Mouse (Mus musculus) embryonic facial prominence, embryonic 10.5 days (tissue): ENCODE measurements at regions not wholly inside any gene's neighbourhood (a gene's known extent, or its start where the extent isn't known, plus 50 kb on each side); places are given as distances from the start of the nearest gene placed in this dataset.
A peak's percentile ranks its signal among the peaks of the same experiment; 100 is the strongest.

Experiments
- DNase-seq: peaks from one replicate; pipeline ENCODE4 v3.0.0-alpha.2; 2017; ENCODE audit warnings: low spot score
- H3K27ac ChIP-seq: fragments of 300-500 bp; sonication (generic); replicated peaks from 2 replicates; pipeline ENCODE4 v1.5.1; 2016; ENCODE audit warnings: mild to moderate bottlenecking
- H3K27me3 ChIP-seq: fragments of 300-500 bp; sonication (generic); replicated peaks from 2 replicates; pipeline ENCODE4 v1.6.1; 2016; ENCODE audit warnings: low read depth, mild to moderate bottlenecking; ENCODE audit not compliant: poor library complexity, severe bottlenecking
- H3K36me3 ChIP-seq: fragments of 300-500 bp; sonication (generic); replicated peaks from 2 replicates; pipeline ENCODE4 v1.6.1; 2016; ENCODE audit warnings: mild to moderate bottlenecking, moderate library complexity
- H3K4me1 ChIP-seq: fragments of 300-500 bp; sonication (generic); 2 replicates; pipeline ENCODE4 v1.6.1; 2016
- H3K4me3 ChIP-seq: fragments of 300-500 bp; sonication (generic); 2 replicates; pipeline ENCODE4 v1.5.1; 2016; ENCODE audit warnings: mild to moderate bottlenecking, moderate library complexity
- H3K9me3 ChIP-seq: fragments of 300-500 bp; sonication (generic); 2 replicates; pipeline ENCODE4 v1.6.1; 2016; ENCODE audit warnings: mild to moderate bottlenecking
- WGBS: fragments of 180-500 bp; shearing (Covaris S2); methylation state at CpG from one replicate; pipeline ENCODE4 v1.1.7; 2016; 5-methylcytosine and 5-hydroxymethylcytosine counted together

DNA sequence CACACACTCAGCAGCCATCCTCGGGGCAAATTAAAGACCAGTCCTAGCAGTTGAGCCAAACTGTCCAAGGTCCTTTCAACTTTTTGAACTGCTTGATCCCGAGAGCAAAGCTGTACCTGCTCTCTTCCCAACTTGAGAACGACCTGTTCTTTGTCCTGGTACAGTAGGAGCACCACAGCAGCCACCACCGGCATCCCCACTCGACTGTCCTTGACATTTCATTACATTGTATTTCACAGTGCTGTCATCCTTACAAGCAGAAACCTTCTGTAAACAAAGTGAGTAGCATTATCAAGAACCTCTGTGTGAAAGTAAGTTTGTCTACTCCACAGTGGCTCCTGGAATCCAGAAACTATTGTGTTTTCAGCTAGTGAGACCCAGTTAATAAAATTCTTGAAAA lies 240.2 kb upstream of the Zfp462 start:
- H3K4me3 ChIP-seq, result no peak overlapping the region
- DNase-seq, result no peak
- 85% methylated on average over 5 of the region's 5 CpGs for WGBS
- no peaks in the 10 kb centered on the region for H3K27me3 ChIP-seq
- H3K9me3 ChIP-seq, result no peaks in the 10 kb centered on the region
- no peaks in the 10 kb centered on the region for H3K4me1 ChIP-seq
- H3K27ac ChIP-seq, result no peak overlapping the region; the same call in 1 of the 2 replicates
- H3K36me3 ChIP-seq, result no peaks in the 10 kb centered on the region

DNA sequence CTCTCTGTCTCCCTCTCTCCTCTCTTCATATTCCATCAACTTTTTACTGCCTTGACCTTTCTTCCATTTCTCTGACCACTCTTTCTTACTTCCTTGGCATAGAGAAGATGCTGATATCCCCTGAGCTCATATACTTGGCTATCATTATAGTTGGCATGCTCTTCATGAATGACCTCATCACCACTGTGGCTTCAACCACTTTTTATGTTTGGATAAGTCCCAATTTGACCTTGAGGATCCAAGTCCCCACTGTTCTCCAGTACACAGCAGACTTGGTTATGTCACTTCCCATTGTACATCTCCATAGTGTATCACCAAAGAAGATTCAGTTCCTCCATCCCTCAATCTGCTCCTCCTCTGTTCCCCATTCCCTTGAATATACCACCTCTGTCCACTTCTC lies 235.1 kb upstream of the Zfp462 start:
- no peaks in the 10 kb centered on the region for H3K9me3 ChIP-seq
- H3K4me1 ChIP-seq, result peaks cover 5% of the 10 kb centered on the region
- no peak for DNase-seq
- no peaks in the 10 kb centered on the region for H3K27me3 ChIP-seq
- H3K27ac ChIP-seq, result no peak overlapping the region
- H3K4me3 ChIP-seq, result no peak overlapping the region
- H3K36me3 ChIP-seq, result no peaks in the 10 kb centered on the region

DNA sequence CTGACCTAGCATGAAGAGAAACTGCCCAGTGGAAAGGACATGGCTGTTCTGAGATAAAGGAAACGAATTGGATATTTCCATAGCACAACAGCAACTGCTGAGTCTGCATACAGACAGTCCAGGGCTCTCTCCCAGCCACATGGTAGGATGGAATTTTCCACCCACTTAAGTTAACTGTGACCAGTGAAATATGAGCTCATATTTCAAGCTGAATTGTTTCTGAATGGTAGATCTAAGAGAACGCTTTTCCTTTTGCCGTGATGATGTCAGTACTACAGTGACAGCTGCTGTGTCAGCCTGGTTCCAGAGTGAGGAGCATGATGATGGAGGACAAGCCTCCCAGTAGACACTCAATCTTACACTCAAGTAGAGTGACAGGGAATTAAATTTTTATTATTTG lies 231.9 kb upstream of the Zfp462 start:
- 71% methylated on average over 3 of the region's 3 CpGs for WGBS
- H3K9me3 ChIP-seq, result no peaks in the 10 kb centered on the region
- no peaks in the 10 kb centered on the region for H3K36me3 ChIP-seq
- DNase-seq, result no peak
- H3K27me3 ChIP-seq, result no peaks in the 10 kb centered on the region
- H3K4me3 ChIP-seq, result no peak overlapping the region
- H3K4me1 ChIP-seq, result peaks cover 8% of the 10 kb centered on the region
- H3K27ac ChIP-seq, result no peak overlapping the region

DNA sequence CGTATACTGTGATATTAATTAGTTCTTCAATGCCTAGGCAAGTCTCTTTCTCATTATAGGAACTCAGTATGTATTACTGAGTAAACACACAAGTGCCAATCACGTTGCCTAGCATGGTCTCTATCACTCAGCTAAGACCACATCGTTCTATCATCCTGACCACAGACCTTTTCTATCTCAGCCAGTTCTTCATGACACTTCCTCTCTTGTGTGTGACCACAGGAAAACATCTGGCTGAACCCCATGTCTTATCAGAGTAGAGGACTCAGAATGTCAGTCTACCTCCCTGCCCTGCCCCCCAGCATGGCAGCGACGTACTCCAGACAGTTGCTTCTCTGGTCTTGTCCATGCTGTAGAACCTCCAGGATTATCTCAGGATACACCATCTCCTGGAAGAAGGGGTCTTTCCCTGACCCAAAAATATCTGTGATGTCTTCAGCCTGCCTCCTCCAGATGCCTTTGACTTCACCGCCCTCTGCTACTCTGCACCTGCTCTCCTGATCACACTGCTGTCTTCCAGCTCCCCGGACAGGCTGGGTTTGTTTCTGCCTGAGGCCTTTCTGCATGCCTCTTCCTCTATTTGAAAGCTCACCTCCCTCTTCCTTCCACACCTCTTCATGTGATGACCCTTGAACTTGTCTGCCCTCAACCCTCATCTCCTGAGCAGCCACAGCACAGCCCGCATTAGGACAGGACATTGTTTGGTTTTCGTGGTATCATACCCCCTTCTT lies 230.1 kb upstream of the Zfp462 start:
- Histone ChIP-seq H3K4me3 (no peak overlapping the region), H3K4me1 (peaks cover 8% of the 10 kb centered on the region), H3K9me3 (no peaks in the 10 kb centered on the region), H3K27ac (no peak overlapping the region), H3K27me3 (no peaks in the 10 kb centered on the region), H3K36me3 (no peaks in the 10 kb centered on the region)
- 83% methylated on average over 9 of the region's 9 CpGs for WGBS
- DNase-seq, result no peak

DNA sequence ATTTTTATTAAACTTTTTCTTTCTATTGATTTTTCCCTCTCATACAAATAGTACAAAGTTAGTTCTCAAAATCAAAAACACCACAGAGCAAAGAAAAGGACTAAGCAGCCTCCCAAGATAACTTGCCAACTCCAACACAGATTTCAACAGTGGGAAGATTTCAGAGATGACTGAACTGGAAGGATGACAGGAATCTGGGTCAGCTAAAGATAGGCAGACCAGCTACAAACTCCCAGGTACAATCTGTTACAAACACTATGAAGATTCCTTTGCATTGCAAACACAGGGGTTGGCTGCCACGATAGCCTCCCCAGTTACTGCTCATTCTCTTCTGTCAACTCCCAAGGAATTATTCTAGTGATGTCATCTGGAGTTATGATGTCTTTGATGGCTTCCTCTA lies 226.8 kb upstream of the Zfp462 start:
- DNase-seq, result no peak
- WGBS, result 92% methylated on average over 1 of the region's 1 CpGs

DNA sequence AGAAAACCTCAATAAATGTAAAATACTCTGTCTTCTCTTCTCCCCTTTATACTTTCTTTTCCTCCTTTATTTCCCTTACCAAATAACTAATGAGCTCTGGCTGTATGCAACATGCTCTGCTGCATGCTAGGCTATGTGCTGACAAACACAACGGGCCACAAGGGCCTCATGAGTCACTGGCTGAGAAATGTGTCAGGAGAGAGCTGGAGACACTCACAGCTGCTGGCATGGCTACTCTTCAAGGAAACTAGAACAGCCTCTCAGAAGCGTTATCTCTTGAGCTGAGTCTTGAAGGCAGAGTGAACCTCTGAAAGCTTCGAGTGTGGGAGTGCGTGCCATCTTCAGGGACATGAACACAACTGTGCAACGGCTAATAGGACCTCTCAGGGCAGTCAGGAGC lies 205.8 kb upstream of the Zfp462 start:
- H3K27ac ChIP-seq, result no peak overlapping the region
- no peaks in the 10 kb centered on the region for H3K27me3 ChIP-seq
- no peak overlapping the region for H3K4me3 ChIP-seq
- no peaks in the 10 kb centered on the region for H3K9me3 ChIP-seq
- no peak for DNase-seq
- no peaks in the 10 kb centered on the region for H3K36me3 ChIP-seq
- H3K4me1 ChIP-seq, result no peaks in the 10 kb centered on the region
- 86% methylated on average over 5 of the region's 5 CpGs for WGBS

More for the DNA sequence above, 226.8 kb upstream of the Zfp462 start:
- Histone ChIP-seq H3K27ac (no peak overlapping the region), H3K27me3 (no peaks in the 10 kb centered on the region), H3K36me3 (no peaks in the 10 kb centered on the region), H3K4me3 (no peak overlapping the region), H3K4me1 (peaks cover 11% of the 10 kb centered on the region), H3K9me3 (no peaks in the 10 kb centered on the region)

DNA sequence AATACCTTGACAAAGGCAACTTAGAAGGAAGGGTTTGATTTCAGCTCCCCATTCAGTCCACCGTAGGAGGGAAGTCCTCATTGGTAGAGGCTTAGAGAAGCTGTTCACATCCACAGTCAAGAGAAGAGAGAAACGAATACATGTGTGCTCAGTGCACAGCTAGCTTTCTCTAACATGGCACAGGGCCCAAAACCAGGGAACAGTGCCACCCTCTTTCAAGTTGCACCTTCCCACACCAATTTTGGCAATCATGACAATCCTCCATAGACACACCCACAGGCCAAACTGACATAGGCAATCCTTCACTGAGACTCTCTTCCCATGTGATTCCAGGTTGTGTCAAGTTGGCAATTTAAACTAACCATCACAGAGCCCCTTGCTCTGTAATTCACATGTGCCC lies 193.4 kb upstream of the Zfp462 start:
- Histone ChIP-seq H3K9me3 (no peaks in the 10 kb centered on the region), H3K4me3 (no peak overlapping the region), H3K27ac (no peak overlapping the region), H3K36me3 (no peaks in the 10 kb centered on the region), H3K27me3 (no peaks in the 10 kb centered on the region), H3K4me1 (no peaks in the 10 kb centered on the region)
- WGBS, result 85% methylated on average over 2 of the region's 2 CpGs
- DNase-seq, result no peak

DNA sequence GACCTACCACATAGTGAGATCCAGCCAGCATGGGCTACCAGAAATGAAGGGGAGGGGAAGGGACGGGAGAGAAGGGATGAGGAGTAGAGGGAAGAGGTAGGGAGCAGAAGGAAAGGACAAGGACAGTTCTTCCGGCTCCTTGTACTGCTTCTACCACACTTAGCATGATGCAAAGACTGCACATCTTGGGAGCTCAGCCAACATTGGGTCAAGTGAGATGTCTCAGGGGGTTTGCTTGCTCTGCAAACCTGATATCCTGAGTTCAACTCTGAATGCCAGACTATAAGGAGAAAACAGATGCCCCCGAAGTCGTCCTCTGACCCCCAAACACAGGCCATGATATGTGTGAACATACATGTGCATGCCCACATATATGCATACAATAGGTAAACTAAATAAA lies 188.4 kb upstream of the Zfp462 start:
- no peaks in the 10 kb centered on the region for H3K9me3 ChIP-seq
- H3K27me3 ChIP-seq, result no peaks in the 10 kb centered on the region
- H3K4me1 ChIP-seq, result peaks cover 18% of the 10 kb centered on the region
- H3K36me3 ChIP-seq, result no peaks in the 10 kb centered on the region
- H3K27ac ChIP-seq, result no peak overlapping the region
- no peak overlapping the region for H3K4me3 ChIP-seq
- 86% methylated on average over 4 of the region's 4 CpGs for WGBS
- no peak for DNase-seq

DNA sequence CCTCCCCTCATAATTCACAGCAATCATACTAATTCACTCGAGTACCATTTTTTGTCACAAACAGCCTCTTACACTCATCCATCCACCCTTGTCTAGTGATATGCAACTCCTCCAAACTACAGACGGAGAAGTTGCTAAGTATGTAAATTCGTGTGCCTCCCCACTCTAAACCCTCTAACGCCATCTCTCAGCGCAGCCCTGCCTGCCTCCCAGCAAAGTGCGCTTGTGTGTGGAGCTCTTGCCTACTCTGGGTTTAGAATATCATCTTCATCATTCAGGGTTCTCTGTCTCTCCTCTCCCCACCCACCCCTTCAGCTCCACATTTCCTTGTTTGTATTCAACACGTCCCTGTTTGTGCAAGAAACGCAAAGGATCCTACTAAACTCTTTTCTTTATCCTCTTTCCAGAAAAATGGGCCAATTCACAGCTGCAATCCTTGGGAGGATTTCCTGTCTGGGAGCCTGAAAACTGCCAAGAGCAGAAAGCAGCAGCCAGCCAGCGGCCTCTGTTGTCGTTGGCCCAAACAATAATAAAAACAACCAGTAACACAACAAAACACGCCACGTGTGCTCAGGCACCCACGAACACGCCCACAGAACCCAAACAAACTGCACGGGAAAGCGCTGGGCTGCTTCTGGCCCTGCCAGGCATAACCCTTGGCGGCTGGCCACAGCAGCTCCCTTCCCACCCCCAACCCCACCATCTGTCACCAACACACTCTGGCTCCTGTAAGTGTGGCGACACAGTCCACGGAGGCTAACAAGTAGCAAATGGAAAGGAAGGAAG lies 186.9 kb upstream of the Zfp462 start:
- no peaks in the 10 kb centered on the region for H3K27me3 ChIP-seq
- H3K4me3 ChIP-seq, result peak overlapping the region; percentile 28
- H3K36me3 ChIP-seq, result no peaks in the 10 kb centered on the region
- WGBS, result 44% methylated on average over 19 of the region's 19 CpGs
- H3K4me1 ChIP-seq, result peaks cover 18% of the 10 kb centered on the region
- no peak for DNase-seq
- H3K27ac ChIP-seq, result peak overlapping the region; percentile 68
- H3K9me3 ChIP-seq, result no peaks in the 10 kb centered on the region

DNA sequence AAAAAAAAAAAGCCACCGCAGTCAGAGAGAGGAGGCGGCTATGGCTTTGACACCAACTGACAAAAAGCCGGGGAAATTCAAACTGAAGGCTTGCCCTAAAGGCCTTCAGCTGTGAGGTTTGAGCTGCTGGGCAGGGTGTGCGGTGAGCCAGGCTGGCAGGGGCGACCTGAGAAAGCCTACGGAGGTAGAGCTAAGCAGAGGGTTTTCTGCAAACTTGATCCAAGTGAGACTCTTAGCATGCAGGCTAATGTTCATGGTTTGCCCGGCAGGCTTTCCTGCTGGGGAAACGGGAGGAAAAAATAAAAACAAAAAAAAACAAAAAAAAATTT lies 186.4 kb upstream of the Zfp462 start:
- peak overlapping the region; percentile 28 for H3K4me3 ChIP-seq
- peaks cover 18% of the 10 kb centered on the region for H3K4me1 ChIP-seq
- H3K36me3 ChIP-seq, result no peaks in the 10 kb centered on the region
- WGBS, result 35% methylated on average over 8 of the region's 8 CpGs
- peak overlapping the region; percentile 68 for H3K27ac ChIP-seq
- DNase-seq, result peak; percentile 46
- H3K9me3 ChIP-seq, result no peaks in the 10 kb centered on the region
- no peaks in the 10 kb centered on the region for H3K27me3 ChIP-seq

DNA sequence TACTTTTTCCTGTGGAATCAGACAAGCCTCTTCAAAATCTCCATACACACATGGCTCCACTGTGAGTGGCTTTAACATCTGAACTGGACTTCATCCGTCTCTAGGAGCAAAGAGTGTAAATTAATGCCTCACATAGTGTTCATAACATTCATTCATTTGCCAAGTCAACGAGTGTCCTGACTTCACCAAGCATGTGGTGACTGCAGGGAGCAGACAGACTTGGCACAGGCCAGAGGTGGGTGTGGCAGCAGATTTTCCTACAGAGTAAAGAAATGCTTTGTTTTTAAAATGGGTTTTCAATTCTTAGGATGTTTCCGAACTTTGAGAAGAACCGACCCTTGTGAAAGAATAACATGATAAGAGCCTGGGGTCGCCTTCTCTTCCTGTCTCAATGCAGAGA lies 183.6 kb upstream of the Zfp462 start:
- H3K4me3 ChIP-seq, result no peak overlapping the region
- peaks cover 18% of the 10 kb centered on the region for H3K4me1 ChIP-seq
- DNase-seq, result no peak
- WGBS, result 70% methylated on average over 5 of the region's 5 CpGs
- H3K9me3 ChIP-seq, result no peaks in the 10 kb centered on the region
- no peak overlapping the region for H3K27ac ChIP-seq
- no peaks in the 10 kb centered on the region for H3K36me3 ChIP-seq
- no peaks in the 10 kb centered on the region for H3K27me3 ChIP-seq

DNA sequence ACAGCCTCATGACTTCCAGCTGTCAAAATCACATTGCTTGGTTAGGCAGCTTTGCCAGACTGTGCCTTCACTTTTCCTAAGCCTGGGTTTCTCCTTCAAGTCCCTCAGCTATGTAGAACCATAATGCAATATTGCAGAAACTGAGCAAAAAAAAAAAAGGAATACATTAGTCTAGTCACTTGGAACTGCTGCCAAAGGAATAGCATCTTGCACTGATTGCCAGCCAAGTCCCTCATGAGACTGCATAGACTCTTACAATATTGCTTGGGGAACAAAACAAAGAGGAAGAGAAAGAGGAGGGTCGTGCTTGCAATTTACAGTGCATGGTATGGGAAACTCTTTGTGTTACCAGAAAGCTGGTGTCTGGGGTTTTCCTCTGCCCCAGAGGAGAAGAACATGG lies 179.8 kb upstream of the Zfp462 start:
- 85% methylated on average over 1 of the region's 1 CpGs for WGBS
- Histone ChIP-seq H3K4me1 (peaks cover 26% of the 10 kb centered on the region), H3K27me3 (no peaks in the 10 kb centered on the region), H3K9me3 (no peaks in the 10 kb centered on the region), H3K4me3 (no peak overlapping the region), H3K27ac (no peak overlapping the region), H3K36me3 (no peaks in the 10 kb centered on the region)
- DNase-seq, result no peak

DNA sequence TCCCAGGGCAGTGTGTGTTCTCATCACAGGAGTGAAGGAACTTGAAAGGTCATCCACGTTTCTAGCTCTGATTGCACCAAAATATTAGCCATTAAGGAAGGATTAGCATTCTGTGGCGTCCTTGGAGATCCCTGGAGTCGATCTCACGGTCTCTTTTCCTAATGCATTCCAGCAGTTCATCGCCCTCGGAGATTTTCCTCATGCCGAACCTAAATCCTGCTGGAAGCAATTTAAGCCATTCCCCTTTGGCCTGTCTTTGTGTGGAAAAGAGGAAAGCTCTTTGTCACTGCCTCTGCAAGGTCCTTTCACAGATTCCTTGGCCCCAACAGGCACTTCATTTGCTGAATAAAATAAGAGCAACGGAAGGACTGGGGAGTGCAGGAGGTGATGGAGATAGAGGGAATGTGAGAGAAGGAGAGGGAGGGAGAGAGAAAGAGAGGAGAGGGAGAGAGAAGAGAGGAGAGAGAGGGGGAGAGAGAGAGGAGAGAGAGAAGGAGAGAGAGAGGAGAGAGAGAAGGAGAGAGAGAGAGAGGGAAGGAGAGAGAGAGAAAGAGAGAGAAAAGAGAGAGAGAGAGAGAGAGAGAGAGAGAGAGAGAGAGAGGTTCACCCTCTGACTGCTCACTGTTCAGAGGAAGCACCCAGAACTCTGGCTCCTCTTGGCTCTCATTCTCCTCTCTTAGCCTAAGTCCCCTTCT lies 177.2 kb upstream of the Zfp462 start:
- peak; percentile 65 for DNase-seq
- no peaks in the 10 kb centered on the region for H3K27me3 ChIP-seq
- peaks cover 26% of the 10 kb centered on the region for H3K4me1 ChIP-seq
- no peaks in the 10 kb centered on the region for H3K9me3 ChIP-seq
- WGBS, result 12% methylated on average over 8 of the region's 8 CpGs
- H3K27ac ChIP-seq, result peak overlapping the region; percentile 83
- no peak overlapping the region for H3K4me3 ChIP-seq
- H3K36me3 ChIP-seq, result no peaks in the 10 kb centered on the region
